Mouse (Mus musculus) right cerebral cortex, postnatal 10 days (tissue): ENCODE measurements around the gene Trp53bp2.
A peak's percentile ranks its signal among the peaks of the same experiment; 100 is the strongest.

Experiments used
- DNase-seq, 2 experiments: peaks; one replicate each; pipeline ENCODE4 v3.0.0; 2021; ENCODE audit warnings: low spot score in 2 of 2

The Trp53bp2 gene

GRCm38 (mm10) chr1:182500224-182500623 lies 91.3 kb downstream of the Trp53bp2 start:
- no peak for DNase-seq

DNA sequence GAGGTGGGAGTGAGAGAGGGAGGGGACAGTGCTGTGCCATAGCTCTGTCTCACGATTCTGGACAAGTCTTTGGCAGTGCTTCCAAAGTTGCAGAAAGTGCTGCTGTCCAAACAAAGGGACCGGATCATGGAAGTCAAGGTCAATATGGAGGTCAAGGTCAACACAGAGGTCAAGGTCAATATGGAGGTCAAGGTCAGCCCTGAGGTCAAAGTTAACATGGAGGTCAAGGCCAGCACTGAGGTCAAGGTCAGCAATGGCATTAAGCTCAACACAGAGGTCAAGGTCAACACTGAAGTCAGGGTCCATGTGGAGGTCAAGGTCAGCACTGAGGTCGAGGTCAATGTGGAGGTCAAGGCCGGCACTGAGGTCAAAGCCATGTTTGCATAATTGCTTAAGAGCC lies 91.9 kb downstream of the Trp53bp2 start:
- no peak for DNase-seq

- no peak for DNase-seq
Measured at GRCm38 (mm10) chr1:182501815-182502405, 92.9 kb downstream of the Trp53bp2 start.

- DNase-seq = no peak
Measured at GRCm38 (mm10) chr1:182502491-182503050, 93.6 kb downstream of the Trp53bp2 start.

GRCm38 (mm10) chr1:182503206-182503900 lies 94.4 kb downstream of the Trp53bp2 start:
- DNase-seq = no peak

GRCm38 (mm10) chr1:182504223-182504622 lies 95.3 kb downstream of the Trp53bp2 start:
- peak in 1 of 2 experiments; percentile 60 for DNase-seq

DNA sequence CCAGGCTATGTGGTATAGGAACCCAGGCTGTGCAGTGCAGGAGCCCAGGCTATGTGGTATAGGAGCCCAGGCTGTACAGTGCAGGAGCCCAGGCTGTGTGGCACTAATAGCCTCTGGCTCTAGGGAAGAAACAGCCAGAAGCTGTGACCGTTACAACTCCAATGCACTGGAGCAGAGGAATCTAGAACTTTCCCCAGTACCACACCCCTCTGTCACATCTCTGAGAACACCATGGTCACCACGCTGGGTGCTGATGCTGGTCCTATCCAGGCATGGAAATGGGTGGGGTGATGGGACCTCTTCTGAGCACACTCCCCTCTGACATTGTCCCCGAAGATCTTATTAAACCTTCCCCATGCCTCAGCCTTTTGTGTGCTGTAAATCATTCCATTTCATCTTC lies 96.3 kb downstream of the Trp53bp2 start:
- no peak for DNase-seq

DNA sequence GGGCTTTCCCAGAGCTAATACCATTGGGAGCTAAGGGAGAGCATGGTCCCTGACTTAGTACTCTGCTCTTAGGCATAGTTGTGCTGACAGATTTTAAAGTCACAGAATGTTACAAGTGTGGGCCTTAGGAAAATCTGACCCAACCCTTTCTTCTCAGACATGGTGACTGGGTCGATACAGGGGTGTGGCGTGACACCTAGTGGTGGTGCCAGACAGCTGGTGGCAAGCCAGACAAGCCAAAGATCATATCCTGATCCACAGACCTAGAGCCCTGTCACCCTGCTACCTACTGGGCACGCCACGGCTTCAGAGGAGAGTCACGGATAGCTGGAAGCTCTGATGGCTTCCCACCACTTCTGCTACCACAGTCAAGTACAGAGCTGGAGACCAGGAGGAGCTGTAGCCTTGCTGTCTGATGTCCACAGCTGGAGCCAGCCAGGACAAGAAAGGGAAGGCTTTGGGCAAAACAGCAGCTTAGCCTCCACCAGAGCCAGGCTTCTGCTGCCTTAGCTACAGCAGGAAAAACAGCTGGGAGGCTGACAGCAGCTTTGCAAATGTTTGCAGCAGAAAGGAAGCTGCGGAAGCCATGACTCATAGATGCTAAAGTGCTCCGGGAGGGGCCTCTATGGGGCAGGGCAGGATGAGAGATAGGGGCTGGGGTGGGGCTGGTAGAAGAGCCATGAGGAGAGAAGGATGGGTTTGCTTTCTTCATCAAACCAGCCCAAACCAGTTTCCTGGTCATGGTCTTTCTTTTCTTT lies 97.4 kb downstream of the Trp53bp2 start:
- no peak for DNase-seq

GRCm38 (mm10) chr1:182509110-182509797 lies 100.3 kb downstream of the Trp53bp2 start:
- peak in 1 of 2 experiments; percentile 13 for DNase-seq

- DNase-seq = no peak
Measured at GRCm38 (mm10) chr1:182511073-182511472, 102.1 kb downstream of the Trp53bp2 start.

GRCm38 (mm10) chr1:182511778-182512177 lies 102.8 kb downstream of the Trp53bp2 start:
- no peak for DNase-seq
